Mouse (Mus musculus): ENCODE data around the gene Adgrv1. TPM values are rescaled to one million over a fixed set of nuclear protein-coding genes. Genes with fewer than 3 reads are reported as not detected.

Gene Adgrv1
- polyA plus RNA-seq, 1 experiment from 2014 or later: 1.5 TPM

DNA sequence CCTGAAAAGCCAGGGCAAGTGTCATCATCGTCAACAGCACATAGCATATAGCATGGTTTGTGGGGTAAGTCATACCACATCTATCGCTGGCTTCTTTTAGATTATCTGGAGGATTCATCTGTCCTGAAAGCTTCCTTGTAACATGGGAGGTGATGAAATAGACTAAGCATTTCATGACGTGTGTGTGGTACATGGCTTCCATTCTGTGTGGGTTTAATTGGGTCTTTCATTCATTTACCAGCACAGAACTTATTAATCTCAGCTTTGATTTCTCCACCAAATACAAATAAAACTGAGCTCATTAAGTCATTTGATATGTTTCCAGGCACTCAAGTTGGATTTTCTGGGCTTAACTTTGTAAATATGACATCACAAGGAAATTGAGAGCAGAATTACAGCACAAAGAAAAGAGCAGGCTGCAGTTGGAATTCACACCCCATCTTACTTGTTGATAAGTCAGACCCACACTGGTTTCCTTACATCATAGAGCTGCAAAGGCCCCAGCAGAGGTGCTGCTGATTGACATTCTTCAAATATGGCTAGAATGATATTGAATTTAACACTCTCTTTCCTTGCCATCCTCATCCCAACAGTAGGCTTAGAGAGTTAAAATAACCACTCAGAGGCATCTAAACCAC, 396.1 kb downstream of the Adgrv1 start:
- Histone ChIP-seq H3K9me3 (replicated peaks) (no peaks in the 10 kb centered on the region), H3K4me3 (no peak overlapping the region), H3K36me3 (no peaks in the 10 kb centered on the region), H3K27me3 (ENCODE audit: low read depth, poor library complexity, severe bottlenecking) (no peaks in the 10 kb centered on the region), H3K4me1 (no peaks in the 10 kb centered on the region), H3K27ac (no peak overlapping the region)
- 83% methylated on average over 3 of the region's 3 CpGs for WGBS
- no peak for DNase-seq (ENCODE audit: low spot score)

DNA sequence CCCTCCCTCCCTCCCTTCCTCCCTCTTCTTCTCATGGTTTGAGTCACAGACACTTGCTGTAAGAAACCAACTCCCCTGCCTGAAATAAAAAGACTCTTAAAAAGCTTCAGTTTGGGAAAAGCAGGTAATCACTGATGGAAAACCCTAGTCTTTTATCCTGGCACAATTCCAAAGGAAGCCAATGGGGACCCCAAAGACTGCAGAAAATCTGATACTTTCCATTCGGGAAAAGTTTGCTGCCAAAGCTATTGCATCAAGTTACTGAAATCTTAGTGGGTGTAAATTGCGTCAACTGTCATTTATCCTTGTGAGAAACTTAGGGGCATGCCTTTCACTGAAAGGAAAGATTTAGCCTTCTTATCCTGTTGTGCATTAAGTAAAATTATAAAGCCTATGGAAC, 398.9 kb downstream of the Adgrv1 start:
- WGBS: 75% methylated on average over 2 of the region's 2 CpGs
- H3K4me3 ChIP-seq: no peak overlapping the region
- no peak for DNase-seq (ENCODE audit: low spot score)

DNA sequence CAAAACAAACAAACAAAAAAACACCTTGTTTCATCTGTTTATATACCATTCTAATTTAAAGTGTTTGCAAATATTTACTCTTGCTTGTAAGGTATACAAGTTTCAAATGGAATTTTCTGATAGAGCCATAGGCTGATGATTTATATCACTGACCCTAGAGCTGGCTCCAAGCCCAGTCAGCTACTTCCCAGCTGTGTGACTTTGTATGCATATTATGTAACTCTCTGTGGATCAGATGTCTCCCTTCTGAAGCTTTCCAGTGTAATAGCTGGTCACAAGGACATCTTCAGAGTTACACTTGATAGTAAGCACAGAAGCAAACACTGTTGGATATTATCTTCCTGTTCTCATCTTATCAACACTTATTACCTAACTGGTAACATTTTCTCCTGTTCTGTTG, 400.1 kb downstream of the Adgrv1 start:
- Histone ChIP-seq H3K4me3 (no peak overlapping the region), H3K27me3 (ENCODE audit: low read depth, poor library complexity, severe bottlenecking) (no peaks in the 10 kb centered on the region), H3K27ac (no peak overlapping the region), H3K36me3 (no peaks in the 10 kb centered on the region), H3K4me1 (no peaks in the 10 kb centered on the region), H3K9me3 (replicated peaks) (no peaks in the 10 kb centered on the region)
- no peak for DNase-seq (ENCODE audit: low spot score)

More for the DNA sequence above, 398.9 kb downstream of the Adgrv1 start:
- H3K27ac ChIP-seq: no peak overlapping the region
- H3K27me3 ChIP-seq (ENCODE audit: low read depth, poor library complexity, severe bottlenecking): no peaks in the 10 kb centered on the region
- H3K36me3 ChIP-seq: no peaks in the 10 kb centered on the region
- H3K9me3 ChIP-seq (replicated peaks): no peaks in the 10 kb centered on the region
- no peaks in the 10 kb centered on the region for H3K4me1 ChIP-seq

DNA sequence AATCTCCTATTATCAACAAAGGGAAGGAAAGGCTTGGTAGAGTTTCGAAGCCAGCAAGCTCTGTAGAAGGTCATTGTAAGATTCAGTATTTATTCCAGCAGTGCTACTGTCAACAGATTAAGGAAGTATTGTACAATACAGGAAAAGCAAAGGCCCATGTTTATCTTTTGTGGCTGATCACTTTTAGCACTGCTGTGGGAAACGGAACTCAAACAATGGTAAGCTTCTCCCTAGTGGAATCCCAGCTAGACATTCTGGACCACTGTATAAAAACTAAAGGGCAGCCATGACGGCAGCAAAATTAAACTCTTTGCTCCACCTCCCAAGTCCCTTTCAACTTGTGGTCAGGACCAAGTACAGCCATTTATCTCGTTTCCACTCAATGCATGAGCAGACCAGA, 402.8 kb downstream of the Adgrv1 start:
- 77% methylated on average over 4 of the region's 4 CpGs for WGBS
- Histone ChIP-seq H3K36me3 (no peaks in the 10 kb centered on the region), H3K4me3 (no peak overlapping the region), H3K4me1 (no peaks in the 10 kb centered on the region), H3K27ac (no peak overlapping the region), H3K9me3 (replicated peaks) (no peaks in the 10 kb centered on the region), H3K27me3 (ENCODE audit: low read depth, poor library complexity, severe bottlenecking) (no peaks in the 10 kb centered on the region)
- no peak for DNase-seq (ENCODE audit: low spot score)

DNA sequence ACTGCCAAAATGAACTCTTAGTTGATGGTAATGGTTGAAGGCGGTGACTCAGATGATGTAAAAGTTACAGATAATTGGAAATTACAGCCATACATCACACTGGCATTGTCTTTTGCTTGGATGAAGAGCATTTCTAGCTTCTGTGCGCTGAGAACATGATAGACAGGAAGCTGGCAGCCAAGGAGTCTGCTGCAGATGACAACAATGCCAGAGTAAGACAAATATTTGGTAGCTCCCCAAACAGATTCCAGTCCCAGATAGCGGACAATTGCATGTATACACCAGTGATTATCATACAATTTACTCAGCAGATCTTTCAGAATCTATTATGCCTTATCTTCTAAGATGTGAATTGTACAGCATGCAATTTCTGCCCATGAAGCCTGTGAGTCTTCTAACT, 409.2 kb downstream of the Adgrv1 start:
- no peak for DNase-seq (ENCODE audit: low spot score)
- no peaks in the 10 kb centered on the region for H3K4me1 ChIP-seq
- H3K9me3 ChIP-seq (replicated peaks): no peaks in the 10 kb centered on the region
- no peak overlapping the region for H3K4me3 ChIP-seq
- 90% methylated on average over 3 of the region's 3 CpGs for WGBS
- no peaks in the 10 kb centered on the region for H3K36me3 ChIP-seq
- no peak overlapping the region for H3K27ac ChIP-seq
- H3K27me3 ChIP-seq (ENCODE audit: low read depth, poor library complexity, severe bottlenecking): no peaks in the 10 kb centered on the region

DNA sequence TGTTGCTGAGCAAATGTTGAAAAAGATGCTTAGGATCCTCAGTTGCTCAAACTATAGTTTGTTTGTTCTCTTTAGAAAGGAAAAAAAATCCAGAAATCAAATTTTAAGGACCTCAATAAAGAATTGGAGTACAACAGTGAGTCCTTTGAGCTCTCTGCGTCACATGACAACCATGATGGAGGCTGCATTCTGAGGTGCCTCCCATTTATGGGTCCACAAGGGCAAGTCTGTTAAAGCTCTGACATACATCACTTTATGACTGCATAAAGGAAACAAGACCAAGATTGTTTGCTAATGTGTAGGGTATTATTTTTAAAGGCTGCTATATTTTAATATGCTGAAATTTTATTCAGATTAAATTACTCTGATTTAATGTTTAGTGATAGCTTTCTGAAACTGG, 410.6 kb downstream of the Adgrv1 start:
- Histone ChIP-seq H3K9me3 (replicated peaks) (no peaks in the 10 kb centered on the region), H3K27ac (no peak overlapping the region), H3K4me3 (no peak overlapping the region), H3K36me3 (no peaks in the 10 kb centered on the region), H3K4me1 (no peaks in the 10 kb centered on the region), H3K27me3 (ENCODE audit: low read depth, poor library complexity, severe bottlenecking) (no peaks in the 10 kb centered on the region)
- WGBS: 92% methylated on average over 1 of the region's 1 CpGs
- no peak for DNase-seq (ENCODE audit: low spot score)

DNA sequence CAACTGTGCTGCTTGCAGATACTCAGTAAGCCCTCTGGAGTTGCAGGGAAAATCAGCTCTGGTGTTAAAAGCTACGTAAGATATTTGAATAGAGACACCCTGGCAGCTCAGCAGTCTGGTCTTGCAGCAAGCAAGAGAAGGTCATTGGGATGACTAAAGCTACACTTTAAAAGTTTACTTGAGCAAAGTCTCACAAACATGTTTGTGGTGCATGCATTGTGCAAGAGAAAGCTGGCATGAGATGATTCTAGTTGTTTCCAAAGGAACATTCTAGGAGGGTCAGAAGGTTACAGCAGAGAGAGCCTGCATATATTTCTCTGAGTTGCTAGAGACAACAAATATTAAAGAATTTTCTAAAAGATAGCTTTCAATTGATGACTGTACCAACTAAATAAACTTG, 421.5 kb downstream of the Adgrv1 start:
- no peak overlapping the region for H3K27ac ChIP-seq
- H3K4me3 ChIP-seq: no peak overlapping the region
- 54% methylated on average over 1 of the region's 1 CpGs for WGBS
- no peaks in the 10 kb centered on the region for H3K27me3 ChIP-seq (ENCODE audit: low read depth, poor library complexity, severe bottlenecking)
- H3K9me3 ChIP-seq (replicated peaks): no peaks in the 10 kb centered on the region
- DNase-seq (ENCODE audit: low spot score): no peak
- H3K36me3 ChIP-seq: no peaks in the 10 kb centered on the region
- H3K4me1 ChIP-seq: no peaks in the 10 kb centered on the region

DNA sequence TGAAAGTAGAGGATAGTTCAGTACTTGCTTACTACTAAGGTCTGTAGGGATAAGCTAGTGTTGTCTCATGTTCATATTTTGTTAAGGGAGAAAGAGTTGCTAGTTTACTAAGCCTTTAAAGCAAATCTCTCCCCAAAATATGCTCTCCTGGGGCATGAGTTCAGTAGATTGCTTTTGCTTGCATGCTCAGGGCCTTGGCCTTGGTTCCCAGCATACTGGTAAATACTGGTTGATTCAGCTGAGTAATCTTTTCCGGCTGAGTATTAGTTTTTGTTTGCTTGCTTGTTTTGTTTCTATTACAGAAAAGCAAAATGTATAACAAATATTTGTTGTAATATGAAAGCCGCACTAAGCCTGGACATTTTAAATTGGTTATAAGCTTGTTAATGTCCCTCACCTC, 422.4 kb downstream of the Adgrv1 start:
- no peaks in the 10 kb centered on the region for H3K9me3 ChIP-seq (replicated peaks)
- H3K27me3 ChIP-seq (ENCODE audit: low read depth, poor library complexity, severe bottlenecking): no peaks in the 10 kb centered on the region
- no peak overlapping the region for H3K27ac ChIP-seq
- DNase-seq (ENCODE audit: low spot score): no peak
- H3K36me3 ChIP-seq: no peaks in the 10 kb centered on the region
- H3K4me3 ChIP-seq: no peak overlapping the region
- no peaks in the 10 kb centered on the region for H3K4me1 ChIP-seq
- 93% methylated on average over 2 of the region's 2 CpGs for WGBS

DNA sequence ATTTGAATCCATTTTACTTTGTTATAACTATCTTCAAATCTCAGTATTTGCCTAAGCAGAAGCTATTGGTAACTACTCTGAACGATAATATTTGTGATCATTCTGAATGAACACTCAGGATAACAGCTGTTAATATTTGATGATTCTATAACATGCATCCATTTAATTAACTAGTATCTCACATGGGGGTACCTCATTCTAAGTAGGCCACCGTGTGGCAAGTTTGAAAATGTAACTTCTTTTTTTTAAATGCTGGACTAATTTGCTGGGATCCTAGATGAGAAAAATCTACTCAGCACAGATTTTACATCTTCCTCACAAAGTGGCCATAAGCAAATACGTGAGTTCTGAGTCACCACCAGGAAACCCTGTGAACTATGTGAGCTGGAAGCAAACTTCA, 423.1 kb downstream of the Adgrv1 start:
- DNase-seq (ENCODE audit: low spot score): no peak
- no peaks in the 10 kb centered on the region for H3K27me3 ChIP-seq (ENCODE audit: low read depth, poor library complexity, severe bottlenecking)
- 85% methylated on average over 3 of the region's 3 CpGs for WGBS
- no peak overlapping the region for H3K4me3 ChIP-seq
- no peak overlapping the region for H3K27ac ChIP-seq
- no peaks in the 10 kb centered on the region for H3K9me3 ChIP-seq (replicated peaks)
- no peaks in the 10 kb centered on the region for H3K36me3 ChIP-seq
- no peaks in the 10 kb centered on the region for H3K4me1 ChIP-seq

DNA sequence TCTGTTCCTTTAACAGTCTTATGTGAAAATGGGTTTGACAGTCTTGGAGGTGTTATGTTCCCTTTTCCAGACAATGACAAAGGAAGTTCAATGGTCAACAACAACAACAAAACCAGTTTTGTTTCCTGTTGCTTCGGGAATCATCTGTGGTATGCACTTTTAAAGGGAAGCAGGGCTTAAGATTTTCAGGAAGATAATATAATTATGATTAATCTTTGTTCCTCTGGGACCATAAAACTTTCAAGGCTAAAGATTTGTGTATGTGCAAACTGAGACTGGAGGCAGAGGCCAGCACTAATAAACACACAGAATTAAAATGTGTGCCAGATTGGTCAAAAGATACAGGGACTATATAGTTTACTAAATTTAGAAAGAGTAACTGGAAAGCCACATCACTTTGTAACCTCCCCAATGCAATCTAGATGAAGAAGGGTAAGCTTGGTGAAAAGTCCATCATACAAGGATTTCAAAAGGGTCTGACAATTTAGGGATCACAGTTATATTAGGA, 424.8 kb downstream of the Adgrv1 start:
- no peaks in the 10 kb centered on the region for H3K36me3 ChIP-seq
- H3K9me3 ChIP-seq (replicated peaks): no peaks in the 10 kb centered on the region
- H3K27me3 ChIP-seq (ENCODE audit: low read depth, poor library complexity, severe bottlenecking): no peaks in the 10 kb centered on the region
- DNase-seq (ENCODE audit: low spot score): no peak
- 54% methylated on average over 1 of the region's 1 CpGs for WGBS
- H3K4me3 ChIP-seq: no peak overlapping the region
- H3K27ac ChIP-seq: no peak overlapping the region
- H3K4me1 ChIP-seq: no peaks in the 10 kb centered on the region

DNA sequence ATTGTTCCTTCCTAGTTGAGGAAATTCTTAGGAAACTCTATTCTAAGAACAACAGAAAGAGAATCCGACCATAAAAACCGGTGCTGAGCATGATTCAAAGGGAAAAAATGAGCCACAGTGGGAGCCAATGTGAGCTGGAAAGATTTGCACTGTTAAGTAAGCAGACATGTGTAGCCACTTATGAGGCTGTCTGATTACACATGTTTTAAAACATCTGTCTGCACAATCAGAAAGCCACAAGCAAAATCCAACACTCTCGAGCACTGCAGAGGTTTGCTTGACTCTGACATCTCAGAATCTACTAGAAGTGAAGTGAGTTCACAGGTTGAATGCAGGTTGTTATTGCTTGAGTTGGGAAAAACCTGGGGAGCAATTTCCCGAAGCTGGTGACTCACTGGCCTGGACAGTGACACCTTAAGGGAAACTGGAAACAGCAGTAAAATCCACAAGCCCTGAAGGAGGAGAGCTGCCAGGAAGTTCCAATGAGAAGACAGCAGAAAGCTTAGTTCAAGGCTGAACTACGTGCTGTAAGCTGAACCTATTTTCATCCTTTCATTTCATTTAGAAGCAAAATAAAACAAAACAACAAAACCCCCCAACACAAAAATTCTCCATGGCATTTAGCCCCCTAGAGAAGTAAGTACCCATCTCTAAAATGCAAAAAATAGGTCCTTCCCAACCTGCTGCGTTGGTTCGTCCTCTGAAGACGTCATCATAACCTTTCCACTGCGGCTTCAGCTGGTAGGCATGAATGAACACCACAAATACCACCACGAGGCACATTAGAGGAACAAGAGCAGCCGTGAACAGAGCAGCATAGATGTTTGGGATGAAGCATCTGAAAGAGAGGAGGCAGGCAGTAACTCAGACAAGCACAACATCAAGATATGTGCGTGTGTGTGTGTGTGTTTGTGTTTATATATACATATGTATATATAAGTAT, 450.7 kb downstream of the Adgrv1 start:
- WGBS: 84% methylated on average over 12 of the region's 12 CpGs
- no peaks in the 10 kb centered on the region for H3K9me3 ChIP-seq (replicated peaks)
- no peaks in the 10 kb centered on the region for H3K27me3 ChIP-seq (ENCODE audit: low read depth, poor library complexity, severe bottlenecking)
- no peak overlapping the region for H3K27ac ChIP-seq
- no peak overlapping the region for H3K4me3 ChIP-seq
- no peaks in the 10 kb centered on the region for H3K4me1 ChIP-seq
- no peaks in the 10 kb centered on the region for H3K36me3 ChIP-seq
- DNase-seq (ENCODE audit: low spot score): no peak

DNA sequence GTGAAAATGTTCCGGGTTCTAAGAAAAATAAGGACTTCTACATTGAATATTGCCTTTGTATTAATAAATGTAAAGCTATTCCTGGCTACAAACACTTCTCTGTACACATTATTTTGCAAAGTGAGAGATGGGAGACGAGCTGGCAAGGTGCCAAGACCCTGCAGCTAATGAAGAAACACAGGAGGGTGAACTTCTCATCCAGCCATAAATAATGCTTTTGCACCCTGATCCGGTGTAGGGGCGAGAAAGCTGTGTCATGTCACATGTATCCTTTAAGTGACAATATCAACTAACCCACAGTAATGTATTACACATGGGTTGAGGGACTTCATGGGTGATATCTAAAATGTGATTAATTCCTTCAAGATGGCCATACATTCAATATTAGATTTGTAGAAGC, 451.5 kb downstream of the Adgrv1 start:
- WGBS: 82% methylated on average over 4 of the region's 4 CpGs
- DNase-seq (ENCODE audit: low spot score): no peak
- Histone ChIP-seq H3K27me3 (ENCODE audit: low read depth, poor library complexity, severe bottlenecking) (no peaks in the 10 kb centered on the region), H3K27ac (no peak overlapping the region), H3K36me3 (no peaks in the 10 kb centered on the region), H3K4me1 (no peaks in the 10 kb centered on the region), H3K9me3 (replicated peaks) (no peaks in the 10 kb centered on the region), H3K4me3 (no peak overlapping the region)

DNA sequence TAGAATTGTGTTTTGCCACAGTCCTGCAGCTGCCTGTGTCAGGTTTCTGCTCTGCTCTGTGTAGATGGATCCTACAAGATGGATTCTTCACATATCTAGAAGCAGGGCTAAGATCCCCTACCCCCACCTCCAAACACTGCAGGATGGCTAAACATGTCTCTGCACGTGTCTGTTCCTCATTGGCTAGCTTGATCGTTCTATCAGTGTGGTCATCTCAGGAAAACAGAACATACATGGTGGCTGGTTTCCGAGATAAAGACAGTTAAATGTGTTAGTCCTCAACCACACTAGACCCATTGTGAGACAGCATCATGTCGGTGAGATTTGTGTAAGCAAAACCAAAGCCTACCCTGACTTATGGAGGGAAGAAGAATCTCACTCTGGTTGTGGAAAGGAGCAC, 456.1 kb downstream of the Adgrv1 start:
- H3K27me3 ChIP-seq (ENCODE audit: low read depth, poor library complexity, severe bottlenecking): no peaks in the 10 kb centered on the region
- WGBS: 92% methylated on average over 4 of the region's 4 CpGs
- H3K36me3 ChIP-seq: no peaks in the 10 kb centered on the region
- no peak overlapping the region for H3K27ac ChIP-seq
- no peak overlapping the region for H3K4me3 ChIP-seq
- H3K9me3 ChIP-seq (replicated peaks): no peaks in the 10 kb centered on the region
- H3K4me1 ChIP-seq: no peaks in the 10 kb centered on the region
- DNase-seq (ENCODE audit: low spot score): no peak
